Mouse (Mus musculus) embryonic facial prominence, embryonic 11.5 days (tissue): ENCODE results near the gene Diaph2. TPM values are rescaled to one million over a fixed set of nuclear protein-coding genes. Genes with fewer than 3 reads are reported as not detected.

Experiments
- ATAC-seq: fragments of 200-750 bp; cut with Nextera tagmentation; replicated peaks from 2 replicates; pipeline ENCODE4 v1.8.0; 2017; ENCODE audit warnings: low read depth; ENCODE audit not compliant: insufficient number of reproducible peaks, low FRiP score, low TSS enrichment
- DNase-seq: peaks from one replicate; pipeline ENCODE4 v3.0.0-alpha.2; 2015; ENCODE audit warnings: low spot score
- H3K27ac ChIP-seq: fragments of 300-500 bp; sonication (generic); replicated peaks from 2 replicates; pipeline ENCODE4 v1.5.1; 2014; ENCODE audit warnings: mild to moderate bottlenecking, low read depth, low read length, control low read depth
- H3K27me3 ChIP-seq: fragments of 300-500 bp; sonication (generic); 2 replicates; pipeline ENCODE4 v1.6.1; 2014; ENCODE audit warnings: mild to moderate bottlenecking, low read length, moderate library complexity, mixed read lengths; ENCODE audit not compliant: control insufficient read depth, insufficient read depth
- H3K36me3 ChIP-seq: fragments of 300-500 bp; sonication (generic); replicated peaks from 2 replicates; pipeline ENCODE4 v1.6.1; 2014; ENCODE audit warnings: low read depth, mild to moderate bottlenecking, low read length, moderate library complexity, mixed read lengths; ENCODE audit not compliant: control insufficient read depth, insufficient read depth
- H3K4me1 ChIP-seq: fragments of 300-500 bp; sonication (generic); 2 replicates; pipeline ENCODE4 v1.6.1; 2014; ENCODE audit warnings: low read length, mixed read lengths; ENCODE audit not compliant: control insufficient read depth, insufficient read depth
- H3K4me2 ChIP-seq: fragments of 300-500 bp; sonication (generic); 2 replicates; pipeline ENCODE4 v1.6.1; 2014; ENCODE audit warnings: low read depth, mild to moderate bottlenecking, control low read depth, low read length, moderate library complexity
- H3K4me3 ChIP-seq: fragments of 300-500 bp; sonication (generic); 2 replicates; pipeline ENCODE4 v1.5.1; 2014; ENCODE audit warnings: low read depth, low read length, control low read depth
- H3K9ac ChIP-seq: fragments of 300-500 bp; sonication (generic); replicated peaks from 2 replicates; pipeline ENCODE4 v1.6.1; 2014; ENCODE audit warnings: mild to moderate bottlenecking, control low read depth, low read length
- H3K9me3 ChIP-seq: fragments of 300-500 bp; sonication (generic); replicated peaks from 2 replicates; pipeline ENCODE4 v1.6.1; 2016; ENCODE audit warnings: mild to moderate bottlenecking, low read length, inconsistent platforms, mixed read lengths; ENCODE audit not compliant: control insufficient read depth
- WGBS: fragments of 180-500 bp; shearing (Covaris S2); extraction: QIAGEN DNeasy Blood & Tissue Kit; methylation state at CpG from one replicate; pipeline ENCODE4 v1.1.7; 2014; 5-methylcytosine and 5-hydroxymethylcytosine counted together
- polyA plus RNA-seq: library from polyadenylated mRNA; unstranded; fragments of >200 nt; fragmentation: Nextera tagmentation; extraction: Ambion mirVana; gene quantifications from 2 replicates; pipeline ENCODE4 v1.2.1, GENCODE M21; 2014

Gene Diaph2
- polyA plus RNA-seq = 4.6 and 4.7 TPM in 2 replicates

- peak within 1 kb of the TSS; percentile 68 for H3K9ac ChIP-seq
- no peaks in the 10 kb centered on the region for H3K4me1 ChIP-seq
- DNase-seq (peak; percentile 77), ATAC-seq (peak; percentile 95)
- no peak within 1 kb of the TSS for H3K27ac ChIP-seq
- 11% methylated on average over 49 of the region's 49 CpGs for WGBS
- no peaks in the 10 kb centered on the region for H3K9me3 ChIP-seq
- no peaks in the 10 kb centered on the region for H3K27me3 ChIP-seq
- H3K4me2 ChIP-seq = peak within 1 kb of the TSS; percentile 44
- H3K36me3 ChIP-seq = no peaks in the 10 kb centered on the region
- H3K4me3 ChIP-seq = peak within 1 kb of the TSS; percentile 50
These were observed at the start of gene Diaph2 for GRCm38 (mm10) chrX:129749571-129750061. TSS of gene Diaph2 (plus strand) at chrX:129749742.

GRCm38 (mm10) chrX:129701634-129702312 lies 47.8 kb upstream of the Diaph2 start:
- ATAC-seq = no peak
- Histone ChIP-seq H3K9ac (no peak overlapping the region), H3K36me3 (no peaks in the 10 kb centered on the region), H3K9me3 (no peaks in the 10 kb centered on the region), H3K4me3 (no peak overlapping the region), H3K27ac (no peak overlapping the region), H3K27me3 (no peaks in the 10 kb centered on the region), H3K4me1 (no peaks in the 10 kb centered on the region), H3K4me2 (no peak overlapping the region)
- WGBS = 56% methylated on average over 6 of the region's 6 CpGs
- DNase-seq = no peak

GRCm38 (mm10) chrX:129709656-129710055 lies 39.9 kb upstream of the Diaph2 start:
- no peak overlapping the region for H3K4me3 ChIP-seq
- no peak overlapping the region for H3K27ac ChIP-seq
- no peak for DNase-seq
- H3K4me2 ChIP-seq = no peak overlapping the region
- 64% methylated on average over 2 of the region's 2 CpGs for WGBS
- H3K27me3 ChIP-seq = no peaks in the 10 kb centered on the region
- H3K36me3 ChIP-seq = no peaks in the 10 kb centered on the region
- H3K4me1 ChIP-seq = no peaks in the 10 kb centered on the region
- ATAC-seq = no peak
- H3K9me3 ChIP-seq = no peaks in the 10 kb centered on the region
- no peak overlapping the region for H3K9ac ChIP-seq

- no peak for ATAC-seq
- H3K4me1 ChIP-seq = no peaks in the 10 kb centered on the region
- H3K27me3 ChIP-seq = no peaks in the 10 kb centered on the region
- DNase-seq = no peak
- H3K36me3 ChIP-seq = no peaks in the 10 kb centered on the region
- H3K4me3 ChIP-seq = no peak overlapping the region
- 35% methylated on average over 2 of the region's 2 CpGs for WGBS
- no peaks in the 10 kb centered on the region for H3K9me3 ChIP-seq
- H3K27ac ChIP-seq = no peak overlapping the region
- no peak overlapping the region for H3K4me2 ChIP-seq
- no peak overlapping the region for H3K9ac ChIP-seq
These were observed 20.8 kb upstream of the Diaph2 start for GRCm38 (mm10) chrX:129728717-129729220.

GRCm38 (mm10) chrX:129736562-129736961 lies 13.0 kb upstream of the Diaph2 start:
- 42% methylated on average over 1 of the region's 1 CpGs for WGBS
- H3K9me3 ChIP-seq = no peaks in the 10 kb centered on the region

GRCm38 (mm10) chrX:129739226-129739625 lies 10.3 kb upstream of the Diaph2 start:
- Histone ChIP-seq H3K9me3 (no peaks in the 10 kb centered on the region), H3K9ac (no peak overlapping the region), H3K36me3 (no peaks in the 10 kb centered on the region), H3K27me3 (no peaks in the 10 kb centered on the region), H3K4me3 (no peak overlapping the region), H3K4me1 (no peaks in the 10 kb centered on the region), H3K4me2 (no peak overlapping the region), H3K27ac (no peak overlapping the region)
- ATAC-seq (no peak), DNase-seq (no peak)

More at GRCm38 (mm10) chrX:129736562-129736961, 13.0 kb upstream of the Diaph2 start:
- no peak overlapping the region for H3K27ac ChIP-seq
- no peak for ATAC-seq
- no peak for DNase-seq
- no peaks in the 10 kb centered on the region for H3K4me1 ChIP-seq
- H3K27me3 ChIP-seq = no peaks in the 10 kb centered on the region
- H3K9ac ChIP-seq = no peak overlapping the region
- H3K4me3 ChIP-seq = no peak overlapping the region
- no peaks in the 10 kb centered on the region for H3K36me3 ChIP-seq
- no peak overlapping the region for H3K4me2 ChIP-seq

GRCm38 (mm10) chrX:129742981-129743380 lies 6.6 kb upstream of the Diaph2 start:
- no peak for ATAC-seq
- H3K9ac ChIP-seq = no peak overlapping the region
- no peaks in the 10 kb centered on the region for H3K4me1 ChIP-seq
- H3K36me3 ChIP-seq = no peaks in the 10 kb centered on the region
- H3K27ac ChIP-seq = no peak overlapping the region
- no peaks in the 10 kb centered on the region for H3K27me3 ChIP-seq
- no peak overlapping the region for H3K4me3 ChIP-seq
- no peaks in the 10 kb centered on the region for H3K9me3 ChIP-seq
- H3K4me2 ChIP-seq = no peak overlapping the region
- DNase-seq = no peak
- WGBS = 91% methylated on average over 3 of the region's 3 CpGs

GRCm38 (mm10) chrX:129745976-129746375 lies 3.6 kb upstream of the Diaph2 start:
- Histone ChIP-seq H3K4me1 (no peaks in the 10 kb centered on the region), H3K27ac (no peak overlapping the region), H3K36me3 (no peaks in the 10 kb centered on the region), H3K4me3 (no peak overlapping the region), H3K4me2 (no peak overlapping the region), H3K9ac (no peak overlapping the region), H3K9me3 (no peaks in the 10 kb centered on the region), H3K27me3 (no peaks in the 10 kb centered on the region)
- DNase-seq (no peak), ATAC-seq (no peak)
- 69% methylated on average over 3 of the region's 3 CpGs for WGBS
